Comparison of ENCODE assay signal across 15 mouse cellular contexts in genomic region chr3:95953522-95953921, GRCm38 (mm10). TPM values are rescaled to one million over a fixed set of nuclear protein-coding genes. Genes with fewer than 3 reads are reported as not detected.
DNase-seq lines count a peak whose midpoint lies in the region; ATAC-seq lines count a peak whose summit lies in the region.
"Had no signal": no experiment of that assay in that cellular context is flagged by ENCODE, and none has a peak within 500 bp of the region (broad histone marks: within the 10 kb centered on the region; RNA-seq: fewer than 3 reads in every experiment).

No protein-coding gene starts in this region.

- no peak overlapping the region for H3K4me3 ChIP-seq in heart, embryonic 12.5 days
- no peak overlapping the region for H3K4me3 ChIP-seq in midbrain, embryonic 11.5 days (ENCODE audit: low read depth, low read length)
- H3K4me3 ChIP-seq in midbrain, embryonic 16.5 days (ENCODE audit: low read depth, low read length) = no peak overlapping the region
- no peak overlapping the region for H3K4me3 ChIP-seq in hindbrain, embryonic 11.5 days (ENCODE audit: low read depth, low read length)
- H3K4me3 ChIP-seq in midbrain, embryonic 13.5 days (replicated peaks) = no peak overlapping the region
- H3K4me3 ChIP-seq: limb, embryonic 12.5 days had no signal

- H3K9me3 ChIP-seq in heart, embryonic 12.5 days (replicated peaks) = no peaks in the 10 kb centered on the region
- H3K9me3 ChIP-seq in midbrain, embryonic 11.5 days (ENCODE audit: control insufficient read depth, low read length) = no peaks in the 10 kb centered on the region
- H3K9me3 ChIP-seq in midbrain, embryonic 16.5 days (replicated peaks; ENCODE audit: control insufficient read depth, low read length, poor library complexity, severe bottlenecking) = no peaks in the 10 kb centered on the region
- H3K9me3 ChIP-seq in hindbrain, embryonic 11.5 days (ENCODE audit: control insufficient read depth, low read length) = no peaks in the 10 kb centered on the region
- H3K9me3 ChIP-seq in midbrain, embryonic 13.5 days = no peaks in the 10 kb centered on the region
- H3K9me3 ChIP-seq: limb, embryonic 12.5 days had no signal

- WGBS in heart, embryonic 12.5 days = 80% methylated on average over 3 of the region's 3 CpGs
- WGBS in midbrain, embryonic 11.5 days = 63% methylated on average over 3 of the region's 3 CpGs
- 58% methylated on average over 3 of the region's 3 CpGs for WGBS in midbrain, embryonic 16.5 days
- WGBS in hindbrain, embryonic 11.5 days = 67% methylated on average over 3 of the region's 3 CpGs
- 53% methylated on average over 3 of the region's 3 CpGs for WGBS in midbrain, embryonic 13.5 days

- no peak for ATAC-seq in heart, embryonic 12.5 days (ENCODE audit: insufficient number of reproducible peaks, low FRiP score)
- ATAC-seq in midbrain, embryonic 11.5 days (ENCODE audit: low FRiP score) = no peak
- ATAC-seq in midbrain, embryonic 16.5 days = no peak
- no peak for ATAC-seq in hindbrain, embryonic 11.5 days (ENCODE audit: low FRiP score)
- ATAC-seq in midbrain, embryonic 13.5 days = no peak
- ATAC-seq: activated CD4-positive, CD25-positive, alpha-beta regulatory T cell, adult 4 months had no signal

- DNase-seq in heart, adult 18-20 months = peak; percentile 34 to 64
- DNase-seq in midbrain, embryonic 11.5 days (ENCODE audit: low spot score, missing footprints) = no peak
- DNase-seq in hindbrain, embryonic 11.5 days (ENCODE audit: low spot score) = no peak
- DNase-seq in thymus, postnatal 0 days (ENCODE audit: low spot score) = no peak
- DNase-seq in right cerebral cortex, postnatal 10 days (ENCODE audit: low spot score in 2 of 2) = no peak
- DNase-seq: kidney, adult 9 months; layer of hippocampus, postnatal 36 days; lung, postnatal 10 days; right cerebral cortex, postnatal 14 days had no signal

- H3K27ac ChIP-seq in heart, embryonic 12.5 days (ENCODE audit: poor library complexity, severe bottlenecking) = no peak overlapping the region
- H3K27ac ChIP-seq in midbrain, embryonic 11.5 days (ENCODE audit: low read depth, low read length) = peak overlapping the region; percentile 64
- H3K27ac ChIP-seq in midbrain, embryonic 16.5 days (ENCODE audit: low read length) = no peak overlapping the region
- peak overlapping the region; percentile 76 for H3K27ac ChIP-seq in hindbrain, embryonic 11.5 days (ENCODE audit: low read depth, low read length)
- H3K27ac ChIP-seq in midbrain, embryonic 13.5 days = peak overlapping the region; percentile 83
- H3K27ac ChIP-seq: limb, embryonic 12.5 days; liver, embryonic 14.5 days had no signal

- 0 out of 2 replicates have a peak, but pooled peaks cover 1% of the 10 kb centered on the region for H3K36me3 ChIP-seq in heart, embryonic 12.5 days
- no peaks in the 10 kb centered on the region for H3K36me3 ChIP-seq in midbrain, embryonic 11.5 days (ENCODE audit: control insufficient read depth, insufficient read depth, low read length)
- H3K36me3 ChIP-seq in midbrain, embryonic 16.5 days (ENCODE audit: control insufficient read depth, insufficient read depth, low read length) = no peaks in the 10 kb centered on the region
- no peaks in the 10 kb centered on the region for H3K36me3 ChIP-seq in hindbrain, embryonic 11.5 days (ENCODE audit: control insufficient read depth, insufficient read depth, low read length)
- no peaks in the 10 kb centered on the region for H3K36me3 ChIP-seq in midbrain, embryonic 13.5 days

- no peak overlapping the region for H3K9ac ChIP-seq in heart, embryonic 12.5 days
- H3K9ac ChIP-seq in midbrain, embryonic 11.5 days (ENCODE audit: low read length) = peak overlapping the region; percentile 32; the same call in 1 of the 2 replicates
- no peak overlapping the region for H3K9ac ChIP-seq in midbrain, embryonic 16.5 days (ENCODE audit: low read depth, low read length)
- H3K9ac ChIP-seq in hindbrain, embryonic 11.5 days (ENCODE audit: low read depth, low read length) = peak overlapping the region; percentile 29; the same call in 1 of the 2 replicates
- no peak overlapping the region; the same call in 1 of the 2 replicates for H3K9ac ChIP-seq in midbrain, embryonic 13.5 days (replicated peaks)
- H3K9ac ChIP-seq: limb, embryonic 12.5 days; liver, embryonic 14.5 days had no signal

- no peak overlapping the region for H3K4me2 ChIP-seq in heart, embryonic 12.5 days
- no peak overlapping the region for H3K4me2 ChIP-seq in midbrain, embryonic 11.5 days
- no peak overlapping the region for H3K4me2 ChIP-seq in midbrain, embryonic 16.5 days (ENCODE audit: low read length)
- no peak overlapping the region for H3K4me2 ChIP-seq in hindbrain, embryonic 11.5 days (replicated peaks; ENCODE audit: low read depth, low read length)
- no peak overlapping the region for H3K4me2 ChIP-seq in midbrain, embryonic 13.5 days (replicated peaks)
- H3K4me2 ChIP-seq: limb, embryonic 12.5 days had no signal

- H3K4me1 ChIP-seq in heart, embryonic 12.5 days (replicated peaks) = peaks cover 17% of the 10 kb centered on the region
- H3K4me1 ChIP-seq in midbrain, embryonic 11.5 days (ENCODE audit: control insufficient read depth, insufficient read depth, low read length) = peaks cover 10% of the 10 kb centered on the region
- H3K4me1 ChIP-seq in midbrain, embryonic 16.5 days (ENCODE audit: control insufficient read depth, insufficient read depth, low read length) = peaks cover 7% of the 10 kb centered on the region
- H3K4me1 ChIP-seq in hindbrain, embryonic 11.5 days (replicated peaks; ENCODE audit: control insufficient read depth, insufficient read depth, low read length) = no peaks in the 10 kb centered on the region
- H3K4me1 ChIP-seq in midbrain, embryonic 13.5 days (replicated peaks) = peaks cover 19% of the 10 kb centered on the region

- no peaks in the 10 kb centered on the region for H3K27me3 ChIP-seq in heart, embryonic 12.5 days (replicated peaks)
- H3K27me3 ChIP-seq in midbrain, embryonic 11.5 days (ENCODE audit: control insufficient read depth, insufficient read depth, low read length) = no peaks in the 10 kb centered on the region
- no peaks in the 10 kb centered on the region for H3K27me3 ChIP-seq in midbrain, embryonic 16.5 days (ENCODE audit: control insufficient read depth, insufficient read depth, low read depth, low read length)
- no peaks in the 10 kb centered on the region for H3K27me3 ChIP-seq in hindbrain, embryonic 11.5 days (ENCODE audit: control insufficient read depth, insufficient read depth, low read length)
- no peaks in the 10 kb centered on the region for H3K27me3 ChIP-seq in midbrain, embryonic 13.5 days
- H3K27me3 ChIP-seq: limb, embryonic 12.5 days had no signal

RNA-seq across cellular contexts. Expression of gene Anp32e, which starts 24.5 kb away (rescaled TPM):
- 10 to 100 TPM; 87.2 to 89.3 TPM for total RNA-seq in heart, adult 18-20 months (2021)
- 222 and 229 TPM in 2 replicates for polyA plus RNA-seq in heart, embryonic 12.5 days (2016; fragmentation: Nextera tagmentation; extraction: Ambion mirVana)
- 149 and 151 TPM in 2 replicates for polyA plus RNA-seq in midbrain, embryonic 11.5 days (2014; fragmentation: Nextera tagmentation; extraction: Ambion mirVana)
- polyA plus RNA-seq in midbrain, embryonic 16.5 days (2015; fragmentation: Nextera tagmentation; extraction: Ambion mirVana) = 110 and 131 TPM in 2 replicates
- 114 and 133 TPM in 2 replicates for polyA plus RNA-seq in hindbrain, embryonic 11.5 days (2014; fragmentation: Nextera tagmentation; extraction: Ambion mirVana)
- 218 and 242 TPM in 2 replicates for polyA plus RNA-seq in midbrain, embryonic 13.5 days (2015; fragmentation: Nextera tagmentation; extraction: Ambion mirVana)
- 463 and 541 TPM in 2 replicates for polyA plus RNA-seq in thymus, postnatal 0 days (2015; fragmentation: Nextera tagmentation; extraction: Ambion mirVana)

RNA-seq across cellular contexts. Expression of gene Plekho1, which starts 42.3 kb away (rescaled TPM):
- total RNA-seq in heart, adult 18-20 months (2021) = 10 to 100 TPM; 64.7 to 68.2 TPM
- polyA plus RNA-seq in heart, embryonic 12.5 days (2016; fragmentation: Nextera tagmentation; extraction: Ambion mirVana) = 76.1 and 80.8 TPM in 2 replicates
- 62.9 and 70.7 TPM in 2 replicates for polyA plus RNA-seq in midbrain, embryonic 11.5 days (2014; fragmentation: Nextera tagmentation; extraction: Ambion mirVana)
- polyA plus RNA-seq in midbrain, embryonic 16.5 days (2015; fragmentation: Nextera tagmentation; extraction: Ambion mirVana) = 46.1 and 54.6 TPM in 2 replicates
- polyA plus RNA-seq in hindbrain, embryonic 11.5 days (2014; fragmentation: Nextera tagmentation; extraction: Ambion mirVana) = 70.0 and 73.7 TPM in 2 replicates
- polyA plus RNA-seq in midbrain, embryonic 13.5 days (2015; fragmentation: Nextera tagmentation; extraction: Ambion mirVana) = 61.2 and 77.0 TPM in 2 replicates
- 36.8 and 37.0 TPM in 2 replicates for polyA plus RNA-seq in thymus, postnatal 0 days (2015; fragmentation: Nextera tagmentation; extraction: Ambion mirVana)

RNA-seq across cellular contexts. Expression of gene Car14, which starts 49.0 kb away (rescaled TPM):
- total RNA-seq in heart, adult 18-20 months (2021) = 100 to 1,000 TPM; 137 to 170 TPM
- 24.7 and 26.3 TPM in 2 replicates for polyA plus RNA-seq in heart, embryonic 12.5 days (2016; fragmentation: Nextera tagmentation; extraction: Ambion mirVana)
- 32.1 and 33.4 TPM in 2 replicates for polyA plus RNA-seq in midbrain, embryonic 11.5 days (2014; fragmentation: Nextera tagmentation; extraction: Ambion mirVana)
- polyA plus RNA-seq in midbrain, embryonic 16.5 days (2015; fragmentation: Nextera tagmentation; extraction: Ambion mirVana) = 7.6 and 9.2 TPM in 2 replicates
- 26.5 and 27.8 TPM in 2 replicates for polyA plus RNA-seq in hindbrain, embryonic 11.5 days (2014; fragmentation: Nextera tagmentation; extraction: Ambion mirVana)
- polyA plus RNA-seq in midbrain, embryonic 13.5 days (2015; fragmentation: Nextera tagmentation; extraction: Ambion mirVana) = 8.5 and 11.7 TPM in 2 replicates
- 1.8 and 2.2 TPM in 2 replicates for polyA plus RNA-seq in thymus, postnatal 0 days (2015; fragmentation: Nextera tagmentation; extraction: Ambion mirVana)
- polyA plus RNA-seq: activated CD4-positive, CD25-positive, alpha-beta regulatory T cell, adult 4 months had no signal

RNA-seq across cellular contexts. Expression of gene Aph1a, which starts 59.8 kb away (rescaled TPM):
- 100 to 1,000 TPM; 109 to 125 TPM for total RNA-seq in heart, adult 18-20 months (2021)
- 31.8 and 33.8 TPM in 2 replicates for polyA plus RNA-seq in heart, embryonic 12.5 days (2016; fragmentation: Nextera tagmentation; extraction: Ambion mirVana)
- 32.5 and 34.3 TPM in 2 replicates for polyA plus RNA-seq in midbrain, embryonic 11.5 days (2014; fragmentation: Nextera tagmentation; extraction: Ambion mirVana)
- 27.1 and 35.1 TPM in 2 replicates for polyA plus RNA-seq in midbrain, embryonic 16.5 days (2015; fragmentation: Nextera tagmentation; extraction: Ambion mirVana)
- 28.5 and 34.0 TPM in 2 replicates for polyA plus RNA-seq in hindbrain, embryonic 11.5 days (2014; fragmentation: Nextera tagmentation; extraction: Ambion mirVana)
- 32.6 and 33.8 TPM in 2 replicates for polyA plus RNA-seq in midbrain, embryonic 13.5 days (2015; fragmentation: Nextera tagmentation; extraction: Ambion mirVana)
- 27.8 and 32.4 TPM in 2 replicates for polyA plus RNA-seq in thymus, postnatal 0 days (2015; fragmentation: Nextera tagmentation; extraction: Ambion mirVana)

Comparison
In these comparisons a context has a peak if more than half of its experiments do, and no peak if none do; other contexts are left out.
1. H3K27ac ChIP-seq: peak in midbrain, embryonic 11.5 days (single experiment), hindbrain, embryonic 11.5 days (single experiment) and midbrain, embryonic 13.5 days (single experiment); none in heart, embryonic 12.5 days (single experiment) and midbrain, embryonic 16.5 days (single experiment).
2. H3K9ac ChIP-seq: peak in midbrain, embryonic 11.5 days (single experiment) and hindbrain, embryonic 11.5 days (single experiment); none in heart, embryonic 12.5 days (single experiment), midbrain, embryonic 16.5 days (single experiment) and midbrain, embryonic 13.5 days (single experiment).
3. DNase-seq: peak in heart, adult 18-20 months (2 of 2); none in midbrain, embryonic 11.5 days (single experiment), hindbrain, embryonic 11.5 days (single experiment), thymus, postnatal 0 days (single experiment) and right cerebral cortex, postnatal 10 days (0 of 2).